Mouse (Mus musculus): ENCODE results near the gene Hormad2. TPM values are rescaled to one million over a fixed set of nuclear protein-coding genes. Genes with fewer than 3 reads are reported as not detected.

Hormad2 gene
- polyA plus RNA-seq, 1 experiment from 2014 or later = not detected

DNA sequence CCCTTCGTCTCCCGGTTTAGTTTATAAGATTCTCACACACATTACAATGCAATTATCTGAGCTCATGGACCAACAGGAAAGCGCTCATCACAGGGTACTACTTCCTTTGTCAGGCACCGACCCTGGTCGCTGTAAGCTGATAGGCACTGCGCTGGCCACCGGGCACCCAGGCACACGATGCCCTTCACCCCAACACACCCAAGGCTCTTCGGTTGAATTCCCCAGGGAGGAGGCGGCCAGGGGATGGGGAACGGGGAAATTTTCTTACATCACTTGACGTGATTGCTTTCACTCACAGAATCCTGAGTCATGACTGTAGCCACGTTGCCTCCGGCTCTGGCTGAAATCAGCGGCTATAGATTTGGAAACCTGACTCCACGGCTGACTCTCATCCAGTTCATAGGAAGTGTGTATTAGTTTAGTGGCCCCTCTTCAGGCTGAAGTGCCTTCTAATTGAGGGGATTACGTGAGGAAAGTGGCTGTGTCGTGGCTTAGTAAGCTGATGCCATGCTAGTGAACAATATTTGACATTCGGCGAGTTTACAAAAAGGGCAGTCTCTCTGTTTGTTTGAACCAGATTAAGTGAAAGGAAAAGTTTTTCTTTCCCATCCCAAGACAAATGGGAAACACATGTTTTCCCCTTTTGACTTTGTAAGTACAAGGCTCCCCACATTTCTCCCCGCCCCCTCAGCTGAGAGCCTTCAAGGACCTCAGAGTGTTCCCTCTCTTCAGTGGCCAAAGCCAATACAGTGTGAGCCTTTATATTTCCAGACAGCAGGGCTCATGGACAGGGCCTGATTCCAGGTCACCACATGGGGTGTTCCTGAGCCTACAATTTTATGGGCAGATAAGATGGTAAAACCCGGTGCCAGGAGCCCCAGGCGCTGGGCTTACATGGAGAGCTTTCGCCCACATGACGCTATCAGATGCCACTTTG is 132.1 kb downstream of the Hormad2 start:
- H3K9me3 ChIP-seq = no peaks in the 10 kb centered on the region
- H3K27ac ChIP-seq = no peak overlapping the region
- 48% methylated on average over 25 of the region's 25 CpGs for WGBS
- peaks cover 7% of the 10 kb centered on the region for H3K4me1 ChIP-seq (replicated peaks)
- 0 out of 2 replicates have a peak, but pooled peaks cover 7% of the 10 kb centered on the region for H3K27me3 ChIP-seq
- no peak for ATAC-seq
- no peaks in the 10 kb centered on the region for H3K36me3 ChIP-seq
- H3K9ac ChIP-seq (replicated peaks) = 0 out of 2 replicates have a peak overlapping the region, but pooled peaks have one; percentile 28
- no peak overlapping the region for H3K4me3 ChIP-seq (replicated peaks)
- peak overlapping the region; percentile 26 for H3K4me2 ChIP-seq (replicated peaks)

- H3K36me3 ChIP-seq = no peaks in the 10 kb centered on the region
- H3K9ac ChIP-seq (replicated peaks) = 0 out of 2 replicates have a peak overlapping the region, but pooled peaks have one; percentile 28
- H3K9me3 ChIP-seq = no peaks in the 10 kb centered on the region
- H3K27me3 ChIP-seq = 0 out of 2 replicates have a peak, but pooled peaks cover 7% of the 10 kb centered on the region
- H3K27ac ChIP-seq = no peak overlapping the region
- ATAC-seq = no peak
- no peak overlapping the region for H3K4me3 ChIP-seq (replicated peaks)
- peak overlapping the region; percentile 26 for H3K4me2 ChIP-seq (replicated peaks)
- peaks cover 7% of the 10 kb centered on the region for H3K4me1 ChIP-seq (replicated peaks)
- 11% methylated on average over 6 of the region's 6 CpGs for WGBS
Measured at GRCm38 (mm10) chr11:4308060-4308513, 132.8 kb downstream of the Hormad2 start.

DNA sequence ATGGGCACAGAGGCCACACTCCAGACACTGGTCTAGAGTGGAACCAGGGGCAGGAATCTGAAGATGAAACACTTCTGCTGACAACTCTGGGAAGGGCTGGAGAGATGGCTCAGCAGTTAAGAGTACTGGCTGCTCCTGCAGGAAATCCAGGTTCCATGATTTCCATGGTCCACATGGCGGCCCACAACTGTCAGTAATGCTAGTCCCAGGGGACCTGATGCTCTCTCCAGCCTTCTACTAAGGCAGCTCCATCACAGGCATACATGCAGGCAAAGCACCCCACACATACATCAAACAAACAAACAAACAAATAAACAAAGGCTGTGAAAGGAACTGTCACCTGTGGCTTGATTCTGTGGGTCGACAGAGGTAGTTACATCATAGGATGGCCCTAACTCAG is 134.8 kb downstream of the Hormad2 start:
- Histone ChIP-seq H3K4me1 (replicated peaks) (peaks cover 12% of the 10 kb centered on the region), H3K27me3 (0 out of 2 replicates have a peak, but pooled peaks cover 3% of the 10 kb centered on the region), H3K4me2 (replicated peaks) (no peak overlapping the region), H3K9ac (replicated peaks) (no peak overlapping the region), H3K36me3 (no peaks in the 10 kb centered on the region), H3K4me3 (replicated peaks) (no peak overlapping the region), H3K27ac (no peak overlapping the region), H3K9me3 (no peaks in the 10 kb centered on the region)
- WGBS = 60% methylated on average over 2 of the region's 2 CpGs
- no peak for ATAC-seq

GRCm38 (mm10) chr11:4305090-4305489 is 135.8 kb downstream of the Hormad2 start:
- H3K27ac ChIP-seq = no peak overlapping the region
- H3K9ac ChIP-seq (replicated peaks) = no peak overlapping the region
- no peak for ATAC-seq
- H3K4me1 ChIP-seq (replicated peaks) = peaks cover 12% of the 10 kb centered on the region
- no peak overlapping the region for H3K4me2 ChIP-seq (replicated peaks)
- H3K36me3 ChIP-seq = no peaks in the 10 kb centered on the region
- 80% methylated on average over 4 of the region's 4 CpGs for whole genome bisulfite sequencing
- no peak overlapping the region for H3K4me3 ChIP-seq (replicated peaks)
- 0 out of 2 replicates have a peak, but pooled peaks cover 3% of the 10 kb centered on the region for H3K27me3 ChIP-seq
- H3K9me3 ChIP-seq = no peaks in the 10 kb centered on the region

- H3K27me3 ChIP-seq = 0 out of 2 replicates have a peak, but pooled peaks cover 3% of the 10 kb centered on the region
- peaks cover 12% of the 10 kb centered on the region for H3K4me1 ChIP-seq (replicated peaks)
- H3K9me3 ChIP-seq = no peaks in the 10 kb centered on the region
Measured at GRCm38 (mm10) chr11:4304203-4304602, 136.7 kb downstream of the Hormad2 start.

GRCm38 (mm10) chr11:4303033-4303432 is 137.9 kb downstream of the Hormad2 start:
- Histone ChIP-seq H3K27me3 (0 out of 2 replicates have a peak, but pooled peaks cover 3% of the 10 kb centered on the region), H3K27ac (no peak overlapping the region), H3K36me3 (no peaks in the 10 kb centered on the region), H3K9me3 (no peaks in the 10 kb centered on the region), H3K9ac (replicated peaks) (no peak overlapping the region), H3K4me1 (replicated peaks) (peaks cover 6% of the 10 kb centered on the region; the same call in 1 of the 2 replicates), H3K4me2 (replicated peaks) (no peak overlapping the region), H3K4me3 (replicated peaks) (no peak overlapping the region)
- WGBS = 57% methylated on average over 9 of the region's 9 CpGs
- no peak for ATAC-seq

More at GRCm38 (mm10) chr11:4304203-4304602, 136.7 kb downstream of the Hormad2 start:
- 69% methylated on average over 4 of the region's 4 CpGs for WGBS
- no peak for ATAC-seq
- H3K4me2 ChIP-seq (replicated peaks) = no peak overlapping the region
- no peaks in the 10 kb centered on the region for H3K36me3 ChIP-seq
- no peak overlapping the region for H3K27ac ChIP-seq
- no peak overlapping the region for H3K4me3 ChIP-seq (replicated peaks)
- H3K9ac ChIP-seq (replicated peaks) = no peak overlapping the region

- 15% methylated on average over 5 of the region's 5 CpGs for WGBS
- H3K27ac ChIP-seq = no peak overlapping the region
- no peak overlapping the region for H3K9ac ChIP-seq (replicated peaks)
- peaks cover 5% of the 10 kb centered on the region; the same call in 1 of the 2 replicates for H3K4me1 ChIP-seq (replicated peaks)
- no peaks in the 10 kb centered on the region for H3K9me3 ChIP-seq
- H3K4me3 ChIP-seq (replicated peaks) = no peak overlapping the region
- no peak overlapping the region for H3K4me2 ChIP-seq (replicated peaks)
- H3K36me3 ChIP-seq = no peaks in the 10 kb centered on the region
- H3K27me3 ChIP-seq = 0 out of 2 replicates have a peak, but pooled peaks cover 3% of the 10 kb centered on the region
- ATAC-seq = no peak
Measured at GRCm38 (mm10) chr11:4302363-4302913, 138.5 kb downstream of the Hormad2 start.

GRCm38 (mm10) chr11:4300683-4301082 is 140.2 kb downstream of the Hormad2 start:
- H3K36me3 ChIP-seq = no peaks in the 10 kb centered on the region
- H3K4me2 ChIP-seq (replicated peaks) = no peak overlapping the region
- peaks cover 5% of the 10 kb centered on the region; the same call in 1 of the 2 replicates for H3K4me1 ChIP-seq (replicated peaks)
- 0 out of 2 replicates have a peak, but pooled peaks cover 3% of the 10 kb centered on the region for H3K27me3 ChIP-seq
- no peak overlapping the region for H3K27ac ChIP-seq
- no peak overlapping the region for H3K4me3 ChIP-seq (replicated peaks)
- no peak overlapping the region for H3K9ac ChIP-seq (replicated peaks)
- no peak for ATAC-seq
- no peaks in the 10 kb centered on the region for H3K9me3 ChIP-seq
- WGBS = 89% methylated on average over 3 of the region's 3 CpGs

DNA sequence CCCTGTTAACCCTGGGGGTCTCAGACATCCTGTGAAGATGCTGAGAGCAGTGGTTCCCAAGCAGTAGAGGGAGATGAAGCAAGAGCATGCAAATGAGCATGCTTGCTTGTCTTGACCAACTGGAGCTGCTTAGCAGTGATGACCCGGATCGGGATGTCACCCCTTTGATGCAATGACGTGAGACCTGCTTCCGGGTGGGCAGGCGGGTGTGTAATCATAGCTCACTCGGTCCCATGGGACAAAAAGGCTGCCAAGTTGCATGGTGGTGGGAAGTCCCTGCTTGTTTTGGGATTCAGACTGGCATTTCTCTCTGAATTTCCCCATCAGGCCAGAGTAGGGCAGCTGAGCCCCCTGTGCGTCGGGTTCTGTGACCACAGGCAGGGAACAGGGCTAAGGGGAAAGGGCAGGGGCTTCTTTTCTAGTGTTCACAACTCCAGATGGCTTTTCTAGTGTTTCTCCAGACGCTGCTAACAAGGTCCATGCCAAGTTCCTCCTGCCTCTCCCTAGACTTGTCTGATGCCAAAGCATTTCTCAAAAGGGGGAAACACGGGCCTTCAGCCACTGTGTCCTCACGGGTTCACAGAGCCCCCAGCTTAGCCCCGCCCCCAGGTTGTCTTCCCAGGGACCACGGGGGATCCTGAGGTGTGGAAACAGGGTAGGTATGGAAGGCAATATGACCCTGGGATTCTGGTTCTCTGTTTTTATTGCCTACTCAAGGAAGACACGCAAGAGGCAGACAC is 141.0 kb downstream of the Hormad2 start:
- Histone ChIP-seq H3K36me3 (no peaks in the 10 kb centered on the region), H3K4me3 (replicated peaks) (no peak overlapping the region), H3K4me1 (replicated peaks) (peaks cover 10% of the 10 kb centered on the region), H3K9me3 (no peaks in the 10 kb centered on the region), H3K27ac (no peak overlapping the region), H3K4me2 (replicated peaks) (no peak overlapping the region), H3K27me3 (0 out of 2 replicates have a peak, but pooled peaks cover 3% of the 10 kb centered on the region), H3K9ac (replicated peaks) (no peak overlapping the region)
- no peak for ATAC-seq
- 74% methylated on average over 14 of the region's 14 CpGs for WGBS

DNA sequence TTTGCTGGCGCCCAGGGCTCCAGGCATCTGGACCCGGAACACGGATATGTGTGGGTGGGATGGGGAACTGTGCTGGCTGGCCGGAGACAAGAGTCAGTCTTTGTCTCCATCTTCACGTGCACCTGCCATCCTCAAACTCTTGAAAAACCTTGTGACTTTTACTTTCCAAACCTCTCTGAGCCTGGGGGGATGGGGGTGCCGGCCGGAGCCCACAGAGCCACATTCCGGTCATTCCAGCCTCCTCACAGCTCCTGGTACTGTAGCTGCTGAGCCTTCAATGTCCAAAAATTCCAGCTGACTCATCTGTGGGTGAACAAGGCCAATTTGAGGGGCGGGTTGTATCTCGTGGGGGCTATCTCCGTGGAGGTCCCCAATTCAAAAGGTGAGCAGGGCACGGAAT is 141.7 kb downstream of the Hormad2 start:
- Histone ChIP-seq H3K4me1 (replicated peaks) (peaks cover 11% of the 10 kb centered on the region), H3K27me3 (0 out of 2 replicates have a peak, but pooled peaks cover 3% of the 10 kb centered on the region), H3K4me3 (replicated peaks) (no peak overlapping the region), H3K9me3 (no peaks in the 10 kb centered on the region), H3K36me3 (no peaks in the 10 kb centered on the region), H3K9ac (replicated peaks) (no peak overlapping the region), H3K27ac (no peak overlapping the region), H3K4me2 (replicated peaks) (no peak overlapping the region)
- ATAC-seq = no peak
- 60% methylated on average over 12 of the region's 12 CpGs for WGBS

- no peak overlapping the region for H3K4me3 ChIP-seq (replicated peaks)
- 0 out of 2 replicates have a peak, but pooled peaks cover 3% of the 10 kb centered on the region for H3K27me3 ChIP-seq
- H3K9me3 ChIP-seq = no peaks in the 10 kb centered on the region
- no peak overlapping the region for H3K27ac ChIP-seq
- ATAC-seq = no peak
- no peak overlapping the region for H3K9ac ChIP-seq (replicated peaks)
- H3K36me3 ChIP-seq = no peaks in the 10 kb centered on the region
- H3K4me2 ChIP-seq (replicated peaks) = no peak overlapping the region
- H3K4me1 ChIP-seq (replicated peaks) = peaks cover 11% of the 10 kb centered on the region
- 52% methylated on average over 7 of the region's 7 CpGs for WGBS
Measured at GRCm38 (mm10) chr11:4298615-4299014, 142.3 kb downstream of the Hormad2 start.
